Mouse (Mus musculus): ENCODE measurements around the gene Eaf2.

GRCm38 (mm10) chr16:36747068-36747467 is 127.7 kb downstream of the Eaf2 start:
- TF ChIP-seq CTCF (IDR thresholded peaks at IDR 0.05; ENCODE audit: low read depth, low read length) = no peak
- TF ChIP-seq POLR2A (IDR thresholded peaks at IDR 0.05; ENCODE audit: extremely low read depth, insufficient read depth, low read length) = no peak
